Mouse (Mus musculus) heart, postnatal 0 days (tissue): ENCODE data around the gene Wnt2b. TPM values are rescaled to one million over a fixed set of nuclear protein-coding genes. Genes with fewer than 3 reads are reported as not detected.

Source experiments
- ATAC-seq: fragments of 200-750 bp; cut with Nextera tagmentation; 2 replicates; pipeline ENCODE4 v1.8.0; 2017; ENCODE audit warnings: low read depth, moderate number of reproducible peaks, moderate library complexity; ENCODE audit not compliant: insufficient read depth
- DNase-seq: peaks from one replicate; pipeline ENCODE4 v3.0.0-alpha.2; 2016; ENCODE audit warnings: low spot score
- H3K27ac ChIP-seq: fragments of 300-500 bp; sonication (generic); 2 replicates; pipeline ENCODE4 v1.5.1; 2014; ENCODE audit warnings: low read depth, mild to moderate bottlenecking
- H3K27me3 ChIP-seq: fragments of 300-500 bp; sonication (generic); 2 replicates; pipeline ENCODE4 v1.6.1; 2014; ENCODE audit warnings: low read length, mixed read lengths; ENCODE audit not compliant: control insufficient read depth, insufficient read depth
- H3K36me3 ChIP-seq: fragments of 300-500 bp; sonication (generic); replicated peaks from 2 replicates; pipeline ENCODE4 v1.6.1; 2014; ENCODE audit warnings: low read length, mixed read lengths; ENCODE audit not compliant: control insufficient read depth, insufficient read depth
- H3K4me1 ChIP-seq: fragments of 300-500 bp; sonication (generic); 2 replicates; pipeline ENCODE4 v1.6.1; 2014; ENCODE audit warnings: antibody characterized with exemption; ENCODE audit not compliant: control insufficient read depth, insufficient read depth
- H3K4me2 ChIP-seq: fragments of 300-500 bp; sonication (generic); 2 replicates; pipeline ENCODE4 v1.6.1; 2014; ENCODE audit warnings: low read depth, mild to moderate bottlenecking, low read length, moderate library complexity
- H3K4me3 ChIP-seq: fragments of 300-500 bp; sonication (generic); 2 replicates; pipeline ENCODE4 v1.5.1; 2014; ENCODE audit warnings: low read depth, low read length
- H3K9ac ChIP-seq: fragments of 300-500 bp; sonication (generic); replicated peaks from 2 replicates; pipeline ENCODE4 v1.6.1; 2014; ENCODE audit warnings: low read depth, low read length, mixed read lengths
- H3K9me3 ChIP-seq: fragments of 300-500 bp; sonication (generic); replicated peaks from 2 replicates; pipeline ENCODE4 v1.6.1; 2016; ENCODE audit warnings: low read length; ENCODE audit not compliant: control insufficient read depth
- CTCF ChIP-seq: IDR thresholded peaks from 2 replicates; pipeline ENCODE4 v1.5.1; 2016; ENCODE audit warnings: antibody characterized with exemption, control low read depth, low read depth
- EP300 ChIP-seq: IDR thresholded peaks from 2 replicates; pipeline ENCODE4 v1.6.1; 2016; ENCODE audit warnings: antibody characterized with exemption, low read depth
- WGBS: fragments of 180-500 bp; shearing (Covaris S2); extraction: QIAGEN DNeasy Blood & Tissue Kit; methylation state at CpG from one replicate; pipeline ENCODE4 v1.1.7; 2014; 5-methylcytosine and 5-hydroxymethylcytosine counted together
- polyA plus RNA-seq: library from polyadenylated mRNA; unstranded; fragments of >200 nt; fragmentation: Nextera tagmentation; extraction: Ambion mirVana; gene quantifications from 2 replicates; pipeline ENCODE4 v1.2.1, GENCODE M21; 2015
- total RNA-seq: library from RNA; depleted of rRNA; stranded (reverse); fragments of >200 nt; gene quantifications from 2 replicates; pipeline ENCODE4 v1.2.3, GENCODE M21; 2014; ENCODE audit warnings: low replicate concordance; rRNA removed

Wnt2b gene
- total and polyA plus RNA-seq, 2 experiments from 2014 or later, result 0.23 to 0.80 TPM

DNA sequence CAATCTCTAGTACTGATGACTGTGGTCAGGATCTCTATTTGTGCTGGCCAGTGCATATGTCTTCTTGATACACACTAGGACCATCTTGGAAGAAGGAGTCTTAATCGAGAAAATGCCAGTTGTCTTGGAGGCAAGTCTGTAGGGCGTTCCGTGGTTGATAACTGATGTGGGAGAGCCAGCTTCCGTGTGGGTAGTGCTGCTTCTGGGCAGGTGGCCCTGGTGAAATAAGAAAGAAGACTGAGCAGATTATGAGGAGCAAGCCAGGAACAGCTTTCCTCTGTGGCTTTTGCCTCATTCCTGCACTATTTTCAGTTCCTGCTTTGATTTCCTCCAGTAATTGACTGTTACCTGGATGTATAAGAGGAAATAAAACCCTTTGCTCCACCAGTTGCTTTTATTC, 56.3 kb downstream of the Wnt2b start:
- no peak overlapping the region for H3K4me2 ChIP-seq
- H3K27ac ChIP-seq, result no peak overlapping the region
- 69% methylated on average over 4 of the region's 4 CpGs for WGBS
- DNase-seq (no peak), ATAC-seq (no peak)
- H3K4me3 ChIP-seq, result no peak overlapping the region
- peaks cover 29% of the 10 kb centered on the region for H3K36me3 ChIP-seq
- no peaks in the 10 kb centered on the region for H3K9me3 ChIP-seq
- TF ChIP-seq CTCF, result no peak
- TF ChIP-seq EP300, result no peak
- H3K9ac ChIP-seq, result no peak overlapping the region
- no peaks in the 10 kb centered on the region for H3K27me3 ChIP-seq
- H3K4me1 ChIP-seq, result no peaks in the 10 kb centered on the region

DNA sequence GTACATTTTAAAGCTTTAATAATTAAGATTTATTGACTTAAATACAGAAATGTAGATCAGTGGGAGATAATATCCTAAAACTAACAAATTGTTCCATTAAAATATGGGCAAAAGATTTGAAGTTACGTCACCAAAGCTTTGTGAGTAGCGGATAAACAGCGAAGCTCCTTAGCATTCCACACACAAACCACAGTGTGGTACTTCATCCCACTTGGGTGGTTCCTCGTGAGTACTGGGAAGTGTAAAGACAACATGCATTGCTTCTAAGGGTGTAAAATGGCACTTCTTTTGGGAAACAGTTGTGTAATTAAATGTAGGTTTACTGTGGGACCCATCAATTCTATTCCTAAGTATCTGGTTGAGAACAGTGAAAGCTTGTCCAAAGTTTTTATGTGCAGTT, 60.6 kb downstream of the Wnt2b start:
- Histone ChIP-seq H3K9ac (no peak overlapping the region), H3K36me3 (peaks cover 52% of the 10 kb centered on the region), H3K27ac (no peak overlapping the region), H3K4me2 (no peak overlapping the region), H3K4me3 (no peak overlapping the region), H3K4me1 (no peaks in the 10 kb centered on the region), H3K27me3 (no peaks in the 10 kb centered on the region), H3K9me3 (no peaks in the 10 kb centered on the region)
- TF ChIP-seq CTCF (no peak), EP300 (no peak)
- ATAC-seq, result no peak
- 94% methylated on average over 4 of the region's 4 CpGs for whole genome bisulfite sequencing
- DNase-seq, result no peak

DNA sequence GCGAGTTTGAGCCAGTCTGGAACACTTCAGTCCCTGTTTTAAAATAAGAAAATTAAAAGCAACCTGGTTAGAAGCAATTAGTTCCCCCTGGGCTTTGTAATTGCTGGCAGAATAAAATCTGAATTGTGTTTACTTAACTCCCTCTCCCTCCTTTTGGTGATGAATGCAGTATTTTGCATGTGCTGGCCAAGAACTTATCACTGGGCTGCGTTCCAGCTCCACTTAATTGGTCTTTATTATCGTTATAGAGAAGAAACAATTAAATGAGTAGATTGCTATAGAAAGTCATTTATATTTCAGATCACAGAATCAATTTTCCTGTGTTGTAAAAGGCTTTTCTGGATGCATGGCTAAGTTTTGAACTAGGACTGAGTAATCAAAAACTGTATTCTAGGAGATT, 65.6 kb downstream of the Wnt2b start:
- Histone ChIP-seq H3K4me2 (no peak overlapping the region), H3K4me1 (no peaks in the 10 kb centered on the region), H3K27me3 (no peaks in the 10 kb centered on the region), H3K4me3 (no peak overlapping the region), H3K9me3 (no peaks in the 10 kb centered on the region), H3K9ac (no peak overlapping the region), H3K27ac (no peak overlapping the region), H3K36me3 (peaks cover 65% of the 10 kb centered on the region)
- TF ChIP-seq CTCF (no peak), EP300 (no peak)
- 83% methylated on average over 3 of the region's 3 CpGs for WGBS
- ATAC-seq (no peak), DNase-seq (no peak)

Other genes with a start within 250 kb of the Wnt2b start
- gene Ppm1j, start 180.9 kb downstream of the Wnt2b start, total RNA-seq, result 49.4 and 84.0 TPM in 2 replicates
- 59.0 and 67.8 TPM in 2 replicates for gene Ppm1j, start 180.9 kb downstream of the Wnt2b start, polyA plus RNA-seq
- gene Fam19a3, start 180.1 kb downstream of the Wnt2b start, total RNA-seq, result 0.77 and 1.1 TPM in 2 replicates
- gene Fam19a3, start 180.1 kb downstream of the Wnt2b start, polyA plus RNA-seq, result 1.1 TPM in 2 replicates
- gene Rhoc, start 173.5 kb downstream of the Wnt2b start, total RNA-seq, result 165 and 170 TPM in 2 replicates
- gene Rhoc, start 173.5 kb downstream of the Wnt2b start, polyA plus RNA-seq, result 165 and 170 TPM in 2 replicates
- gene Mov10, start 143.4 kb downstream of the Wnt2b start, total RNA-seq, result 19.9 and 20.2 TPM in 2 replicates
- gene Mov10, start 143.4 kb downstream of the Wnt2b start, polyA plus RNA-seq, result 13.2 and 14.0 TPM in 2 replicates
- gene St7l, start 97.9 kb downstream of the Wnt2b start, total RNA-seq, result 11.6 and 14.2 TPM in 2 replicates
- gene St7l, start 97.9 kb downstream of the Wnt2b start, polyA plus RNA-seq, result 22.0 and 23.7 TPM in 2 replicates
- gene Capza1, start 97.4 kb downstream of the Wnt2b start, total RNA-seq, result 141 and 143 TPM in 2 replicates
- gene Capza1, start 97.4 kb downstream of the Wnt2b start, polyA plus RNA-seq, result 95.5 and 98.4 TPM in 2 replicates
- gene Cttnbp2nl, start 91.2 kb upstream of the Wnt2b start, total RNA-seq, result 8.9 and 15.0 TPM in 2 replicates
- 12.6 and 13.5 TPM in 2 replicates for gene Cttnbp2nl, start 91.2 kb upstream of the Wnt2b start, polyA plus RNA-seq
- not detected in 2 replicates for gene 4930564D02Rik, start 104.9 kb upstream of the Wnt2b start, total RNA-seq
- gene 4930564D02Rik, start 104.9 kb upstream of the Wnt2b start, polyA plus RNA-seq, result not detected in 2 replicates